Mouse (Mus musculus) C2C12 (cell line): Measurements from ENCODE around the gene Ppard.

ENCODE experiments used
- CEBPB ChIP-seq: IDR thresholded peaks from one replicate; pipeline ENCODE4 v1.6.1; 2011; ENCODE audit warnings: low read depth, mild to moderate bottlenecking, control low read depth, moderate library complexity
- CTCF ChIP-seq: IDR thresholded peaks from one replicate; pipeline ENCODE4 v1.5.1; 2011; ENCODE audit not compliant: control insufficient read depth, insufficient read depth, insufficient read length
- FOSL1 ChIP-seq: IDR thresholded peaks from one replicate; pipeline ENCODE4 v1.8.0; 2011; ENCODE audit warnings: mild to moderate bottlenecking, low read length; ENCODE audit not compliant: poor library complexity, insufficient read depth, severe bottlenecking
- MAX ChIP-seq: IDR thresholded peaks from one replicate; pipeline ENCODE4 v1.6.1; 2011; ENCODE audit warnings: mild to moderate bottlenecking, control low read depth
- MYOD1 ChIP-seq: IDR thresholded peaks from one replicate; pipeline ENCODE4 v1.6.1; 2011; ENCODE audit warnings: low read depth; ENCODE audit not compliant: control insufficient read depth, insufficient read length
- MYOG ChIP-seq: IDR thresholded peaks from one replicate; pipeline ENCODE4 v1.6.1; 2011; ENCODE audit not compliant: control insufficient read depth, insufficient read length; ENCODE audit errors: extremely low read depth
- USF1 ChIP-seq: IDR thresholded peaks from one replicate; pipeline ENCODE4 v1.6.1; 2011; ENCODE audit warnings: low read depth, mild to moderate bottlenecking, control low read depth, moderate library complexity

DNA sequence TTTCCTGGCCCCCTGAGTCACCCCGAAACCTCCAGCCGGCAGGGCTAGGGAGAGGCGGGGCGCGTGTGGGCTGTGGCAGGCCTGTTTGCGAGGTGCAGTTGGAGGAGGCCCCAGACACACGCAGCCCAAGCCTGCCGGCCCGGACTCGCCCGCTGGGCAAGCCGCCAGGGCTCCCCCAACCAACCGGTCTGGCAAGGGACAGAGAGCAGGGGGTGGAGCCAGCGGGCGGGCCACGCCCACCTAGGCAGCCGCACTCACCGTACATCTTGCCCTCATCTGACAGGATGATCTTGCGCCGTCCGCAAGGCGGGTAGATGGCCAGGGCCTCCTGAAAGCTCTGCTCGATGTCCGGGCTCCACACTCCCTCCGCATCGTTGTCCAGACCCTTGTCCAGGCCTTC, 108.6 kb downstream of the Ppard start:
- no peak for TF ChIP-seq CTCF
- TF ChIP-seq CEBPB = no peak
- peak; percentile 8 for TF ChIP-seq MAX
- TF ChIP-seq MYOD1 = no peak
- TF ChIP-seq USF1 = no peak
- no peak for TF ChIP-seq MYOG
- TF ChIP-seq FOSL1 = no peak
